Mouse (Mus musculus) heart, postnatal 0 days (tissue): Measurements from ENCODE around the gene Ppp1r16b. TPM values are rescaled to one million over a fixed set of nuclear protein-coding genes. Genes with fewer than 3 reads are reported as not detected.

ENCODE experiments used
- ATAC-seq: fragments of 200-750 bp; cut with Nextera tagmentation; 2 replicates; pipeline ENCODE4 v1.8.0; 2017; ENCODE audit warnings: low read depth, moderate number of reproducible peaks, moderate library complexity; ENCODE audit not compliant: insufficient read depth
- DNase-seq: peaks from one replicate; pipeline ENCODE4 v3.0.0-alpha.2; 2016; ENCODE audit warnings: low spot score
- H3K27ac ChIP-seq: fragments of 300-500 bp; sonication (generic); 2 replicates; pipeline ENCODE4 v1.5.1; 2014; ENCODE audit warnings: low read depth, mild to moderate bottlenecking
- H3K27me3 ChIP-seq: fragments of 300-500 bp; sonication (generic); 2 replicates; pipeline ENCODE4 v1.6.1; 2014; ENCODE audit warnings: low read length, mixed read lengths; ENCODE audit not compliant: control insufficient read depth, insufficient read depth
- H3K36me3 ChIP-seq: fragments of 300-500 bp; sonication (generic); replicated peaks from 2 replicates; pipeline ENCODE4 v1.6.1; 2014; ENCODE audit warnings: low read length, mixed read lengths; ENCODE audit not compliant: control insufficient read depth, insufficient read depth
- H3K4me1 ChIP-seq: fragments of 300-500 bp; sonication (generic); 2 replicates; pipeline ENCODE4 v1.6.1; 2014; ENCODE audit warnings: antibody characterized with exemption; ENCODE audit not compliant: control insufficient read depth, insufficient read depth
- H3K4me2 ChIP-seq: fragments of 300-500 bp; sonication (generic); 2 replicates; pipeline ENCODE4 v1.6.1; 2014; ENCODE audit warnings: low read depth, mild to moderate bottlenecking, low read length, moderate library complexity
- H3K4me3 ChIP-seq: fragments of 300-500 bp; sonication (generic); 2 replicates; pipeline ENCODE4 v1.5.1; 2014; ENCODE audit warnings: low read depth, low read length
- H3K9ac ChIP-seq: fragments of 300-500 bp; sonication (generic); replicated peaks from 2 replicates; pipeline ENCODE4 v1.6.1; 2014; ENCODE audit warnings: low read depth, low read length, mixed read lengths
- H3K9me3 ChIP-seq: fragments of 300-500 bp; sonication (generic); replicated peaks from 2 replicates; pipeline ENCODE4 v1.6.1; 2016; ENCODE audit warnings: low read length; ENCODE audit not compliant: control insufficient read depth
- CTCF ChIP-seq: IDR thresholded peaks from 2 replicates; pipeline ENCODE4 v1.5.1; 2016; ENCODE audit warnings: antibody characterized with exemption, control low read depth, low read depth
- EP300 ChIP-seq: IDR thresholded peaks from 2 replicates; pipeline ENCODE4 v1.6.1; 2016; ENCODE audit warnings: antibody characterized with exemption, low read depth
- WGBS: fragments of 180-500 bp; shearing (Covaris S2); extraction: QIAGEN DNeasy Blood & Tissue Kit; methylation state at CpG from one replicate; pipeline ENCODE4 v1.1.7; 2014; 5-methylcytosine and 5-hydroxymethylcytosine counted together
- polyA plus RNA-seq: library from polyadenylated mRNA; unstranded; fragments of >200 nt; fragmentation: Nextera tagmentation; extraction: Ambion mirVana; gene quantifications from 2 replicates; pipeline ENCODE4 v1.2.1, GENCODE M21; 2015
- total RNA-seq: library from RNA; depleted of rRNA; stranded (reverse); fragments of >200 nt; gene quantifications from 2 replicates; pipeline ENCODE4 v1.2.3, GENCODE M21; 2014; ENCODE audit warnings: low replicate concordance

The Ppp1r16b gene
- total and polyA plus RNA-seq, 2 experiments from 2014 or later: 3.7 to 5.1 TPM

GRCm38 (mm10) chr2:158658822-158659221, 6.4 kb upstream of the Ppp1r16b start:
- H3K27ac ChIP-seq: peak overlapping the region; percentile 9; the same call in 1 of the 2 replicates
- no peaks in the 10 kb centered on the region for H3K27me3 ChIP-seq
- TF ChIP-seq EP300: no peak
- no peak for TF ChIP-seq CTCF
- no peaks in the 10 kb centered on the region for H3K9me3 ChIP-seq
- DNase-seq: peak; percentile 52
- H3K4me2 ChIP-seq: no peak overlapping the region
- no peak overlapping the region for H3K9ac ChIP-seq
- ATAC-seq: peak; percentile 69
- 37% methylated on average over 6 of the region's 6 CpGs for WGBS
- no peak overlapping the region for H3K4me3 ChIP-seq
- H3K36me3 ChIP-seq: no peaks in the 10 kb centered on the region
- no peaks in the 10 kb centered on the region for H3K4me1 ChIP-seq

GRCm38 (mm10) chr2:158659346-158659745, 5.9 kb upstream of the Ppp1r16b start:
- no peaks in the 10 kb centered on the region for H3K4me1 ChIP-seq
- H3K4me3 ChIP-seq: no peak overlapping the region
- WGBS: 75% methylated on average over 3 of the region's 3 CpGs
- H3K9ac ChIP-seq: no peak overlapping the region
- H3K9me3 ChIP-seq: no peaks in the 10 kb centered on the region
- TF ChIP-seq CTCF: no peak
- TF ChIP-seq EP300: no peak
- peak overlapping the region; percentile 9; the same call in 1 of the 2 replicates for H3K27ac ChIP-seq
- ATAC-seq (no peak), DNase-seq (no peak)
- H3K36me3 ChIP-seq: no peaks in the 10 kb centered on the region
- H3K4me2 ChIP-seq: no peak overlapping the region
- no peaks in the 10 kb centered on the region for H3K27me3 ChIP-seq

- no peak for ATAC-seq
- TF ChIP-seq CTCF: no peak
- no peak for TF ChIP-seq EP300
- peaks cover 43% of the 10 kb centered on the region for H3K27me3 ChIP-seq
These were observed 1.0 kb downstream of the Ppp1r16b start for GRCm38 (mm10) chr2:158666071-158666800.

GRCm38 (mm10) chr2:158667022-158667670, 1.9 kb downstream of the Ppp1r16b start:
- Histone ChIP-seq H3K36me3 (no peaks in the 10 kb centered on the region), H3K4me2 (peak overlapping the region; percentile 78), H3K9me3 (no peaks in the 10 kb centered on the region), H3K4me3 (peak overlapping the region; percentile 59), H3K27ac (peak overlapping the region; percentile 50), H3K4me1 (0 out of 2 replicates have a peak, but pooled peaks cover 7% of the 10 kb centered on the region), H3K27me3 (peaks cover 43% of the 10 kb centered on the region), H3K9ac (peak overlapping the region; percentile 22; the same call in 1 of the 2 replicates)
- peak; percentile 60 for ATAC-seq
- under 1% methylated on average over 47 of the region's 47 CpGs for WGBS
- TF ChIP-seq EP300 (no peak), CTCF (no peak)
- no peak for DNase-seq

More at GRCm38 (mm10) chr2:158666071-158666800, 1.0 kb downstream of the Ppp1r16b start:
- peak overlapping the region; percentile 78 for H3K4me2 ChIP-seq
- H3K9me3 ChIP-seq: no peaks in the 10 kb centered on the region
- DNase-seq: no peak
- H3K4me1 ChIP-seq: 0 out of 2 replicates have a peak, but pooled peaks cover 7% of the 10 kb centered on the region
- peak overlapping the region; percentile 50 for H3K27ac ChIP-seq
- H3K36me3 ChIP-seq: no peaks in the 10 kb centered on the region
- no peak overlapping the region for H3K9ac ChIP-seq
- peak overlapping the region; percentile 59 for H3K4me3 ChIP-seq
- WGBS: 50% methylated on average over 13 of the region's 13 CpGs

GRCm38 (mm10) chr2:158667671-158668432, 2.7 kb downstream of the Ppp1r16b start:
- ATAC-seq: peak; percentile 34; the same call in 1 of the 2 replicates
- H3K4me1 ChIP-seq: 0 out of 2 replicates have a peak, but pooled peaks cover 8% of the 10 kb centered on the region
- H3K9me3 ChIP-seq: no peaks in the 10 kb centered on the region
- H3K36me3 ChIP-seq: no peaks in the 10 kb centered on the region
- H3K27me3 ChIP-seq: peaks cover 43% of the 10 kb centered on the region
- WGBS: under 1% methylated on average over 53 of the region's 54 CpGs
- H3K9ac ChIP-seq: peak overlapping the region; percentile 22
- peak overlapping the region; percentile 59 for H3K4me3 ChIP-seq
- DNase-seq: no peak
- H3K27ac ChIP-seq: peak overlapping the region; percentile 50
- H3K4me2 ChIP-seq: peak overlapping the region; percentile 78
- TF ChIP-seq CTCF (no peak), EP300 (no peak)
